Comparison of ENCODE assay signal across 7 mouse cellular contexts in the genomic region with DNA sequence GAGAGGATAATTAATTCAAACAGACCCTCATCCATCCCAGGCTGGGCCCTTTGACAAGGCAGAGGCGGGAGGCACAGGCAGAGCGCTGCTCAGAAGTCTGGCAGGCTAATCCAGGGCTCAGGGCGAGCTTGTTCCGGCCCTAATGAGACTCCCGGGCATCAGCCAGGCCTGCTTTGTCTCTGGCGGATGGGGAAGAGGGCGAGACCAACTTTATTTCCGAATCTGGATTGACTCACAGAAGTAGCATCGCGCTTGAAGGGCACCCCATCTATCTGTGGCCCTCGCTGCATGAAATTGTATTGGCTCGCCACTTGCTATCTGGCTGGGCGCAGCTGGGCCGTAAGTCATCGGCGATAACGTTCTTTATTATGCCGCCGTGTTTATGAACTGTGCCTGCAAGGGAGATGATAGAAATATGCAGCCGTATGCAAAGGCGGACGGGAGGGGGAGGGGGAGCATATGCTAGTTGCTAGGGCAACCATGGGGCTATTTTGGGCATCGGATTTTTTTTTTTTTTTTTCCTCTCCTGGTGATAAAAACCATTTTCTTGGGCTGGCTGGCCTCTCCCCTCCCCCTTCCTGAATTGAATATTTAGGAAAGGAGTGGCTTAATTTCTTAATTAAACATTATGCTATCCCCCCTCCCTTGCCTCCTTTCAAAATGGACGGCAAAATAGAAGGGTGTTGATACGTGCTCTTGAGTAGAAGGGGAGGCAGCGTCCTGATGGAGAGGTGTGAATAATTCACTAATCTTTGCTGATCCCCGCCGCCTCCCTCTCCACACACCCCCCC.
DNase-seq lines count a peak whose midpoint lies in the region; ATAC-seq and TF ChIP-seq lines count a peak whose summit lies in the region.

No protein-coding gene starts in this region.

- DNase-seq in adrenal gland, postnatal 25 days = peak; percentile 23
- DNase-seq in cerebellum, postnatal 10 days = peak; percentile 91 to 94
- peak; percentile 73 for DNase-seq in frontal cortex, postnatal 14 days (ENCODE audit: low spot score in 2 of 2)
- peak; percentile 81 to 89 for DNase-seq in left cerebral cortex, postnatal 25 days (ENCODE audit: low spot score in 2 of 2)
- peak; percentile 79 for DNase-seq in mesoderm, embryonic 11.5 days (ENCODE audit: low read depth, low spot score)

- no peak for TF ChIP-seq POLR2A in small intestine, adult 2 months (IDR thresholded peaks at IDR 0.05; ENCODE audit: low read depth, low read length)

- no peaks in the 10 kb centered on the region for H3K36me3 ChIP-seq in intestine, embryonic 15.5 days
- no peaks in the 10 kb centered on the region for H3K36me3 ChIP-seq in small intestine, adult 2 months (ENCODE audit: control insufficient read depth, insufficient read depth, low read length)

- peaks cover 27% of the 10 kb centered on the region for H3K4me1 ChIP-seq in intestine, embryonic 15.5 days (replicated peaks)
- H3K4me1 ChIP-seq in small intestine, adult 2 months (ENCODE audit: control insufficient read depth, insufficient read depth, insufficient read length, low read length) = peaks cover 2% of the 10 kb centered on the region; the same call in 1 of the 2 replicates

- intact Hi-C loops in left cerebral cortex, postnatal 25 days (cut with DNase I) = loop anchor here (2.0 to 5.0 kb wide), 2 partner anchors 75 to 244 kb away; a partner anchor contains a TSS

- H3K27ac ChIP-seq in intestine, embryonic 15.5 days = peak overlapping the region; percentile 60
- H3K27ac ChIP-seq in small intestine, adult 2 months (ENCODE audit: insufficient read depth, low read depth, low read length) = no peak overlapping the region

- 0 out of 2 replicates have a peak overlapping the region, but pooled peaks have one; percentile 13 for H3K9ac ChIP-seq in intestine, embryonic 15.5 days

- ATAC-seq in intestine, embryonic 15.5 days = peak; percentile 67

- peak overlapping the region; percentile 22 for H3K4me3 ChIP-seq in intestine, embryonic 15.5 days (replicated peaks)
- peak overlapping the region; percentile 7; the same call in 1 of the 2 replicates for H3K4me3 ChIP-seq in small intestine, adult 2 months (ENCODE audit: low read depth, low read length)

- no peaks in the 10 kb centered on the region for H3K9me3 ChIP-seq in intestine, embryonic 15.5 days

- peak overlapping the region; percentile 61 for H3K4me2 ChIP-seq in intestine, embryonic 15.5 days (replicated peaks)

- H3K27me3 ChIP-seq in intestine, embryonic 15.5 days (replicated peaks) = peaks cover 23% of the 10 kb centered on the region
- peaks cover 42% of the 10 kb centered on the region for H3K27me3 ChIP-seq in small intestine, adult 2 months (ENCODE audit: control insufficient read depth, insufficient read depth, low read length)

- WGBS in intestine, embryonic 15.5 days = under 1% methylated on average over 28 of the region's 28 CpGs
- 2% methylated on average over 28 of the region's 28 CpGs for WGBS in small intestine, adult 2 months

- TF ChIP-seq CTCF in small intestine, adult 2 months (IDR thresholded peaks at IDR 0.05; ENCODE audit: extremely low read depth, insufficient read length, insufficient replicate concordance, low read depth, low read length) = no peak

Comparison
In these comparisons a context has a peak if more than half of its experiments do, and no peak if none do; other contexts are left out.
1. DNase-seq: peak in every context shown above with its lines; median percentile 92 in cerebellum, postnatal 10 days; 85 in left cerebral cortex, postnatal 25 days; 79 in mesoderm, embryonic 11.5 days; 73 in frontal cortex, postnatal 14 days; 23 in adrenal gland, postnatal 25 days.